Comparison of ENCODE assay signal across 19 mouse cellular contexts in genomic region chr17:42113684-42114083, GRCm38 (mm10).
DNase-seq lines count a peak whose midpoint lies in the region; ATAC-seq and TF ChIP-seq lines count a peak whose summit lies in the region.
"Had no signal": no experiment of that assay in that cellular context is flagged by ENCODE, and none has a peak within 500 bp of the region (broad histone marks: within the 10 kb centered on the region; RNA-seq: fewer than 3 reads in every experiment).

No protein-coding gene starts in this region.

- no peaks in the 10 kb centered on the region for H3K36me3 ChIP-seq in kidney, embryonic 14.5 days (ENCODE audit: control insufficient read depth, insufficient read depth, low read length)
- H3K36me3 ChIP-seq in kidney, embryonic 16.5 days (ENCODE audit: insufficient read depth, low read length) = no peaks in the 10 kb centered on the region
- no peaks in the 10 kb centered on the region for H3K36me3 ChIP-seq in kidney, adult 2 months (ENCODE audit: control insufficient read depth, insufficient read depth, low read length)
- H3K36me3 ChIP-seq: embryonic facial prominence, embryonic 10.5 days; embryonic facial prominence, embryonic 12.5 days; forebrain, embryonic 15.5 days had no signal

- ATAC-seq in kidney, embryonic 14.5 days (ENCODE audit: low FRiP score, low TSS enrichment) = peak; percentile 90
- peak; percentile 87; the same call in 1 of the 2 replicates for ATAC-seq in kidney, embryonic 16.5 days (ENCODE audit: low FRiP score, low TSS enrichment)
- ATAC-seq: forebrain, embryonic 13.5 days; forebrain, embryonic 15.5 days had no signal

- no peak overlapping the region for H3K4me2 ChIP-seq in kidney, embryonic 14.5 days (replicated peaks; ENCODE audit: low read depth, low read length)
- no peak overlapping the region for H3K4me2 ChIP-seq in kidney, embryonic 16.5 days (replicated peaks; ENCODE audit: low read depth, low read length)
- H3K4me2 ChIP-seq: embryonic facial prominence, embryonic 12.5 days; forebrain, embryonic 13.5 days; forebrain, embryonic 15.5 days had no signal

- no peaks in the 10 kb centered on the region for H3K4me1 ChIP-seq in kidney, embryonic 14.5 days (ENCODE audit: control insufficient read depth, insufficient read depth, low read length)
- H3K4me1 ChIP-seq in kidney, embryonic 16.5 days (ENCODE audit: insufficient read depth, low read length) = no peaks in the 10 kb centered on the region
- H3K4me1 ChIP-seq in kidney, adult 2 months (ENCODE audit: control insufficient read depth, insufficient read depth, low read length) = no peaks in the 10 kb centered on the region
- H3K4me1 ChIP-seq: embryonic facial prominence, embryonic 10.5 days; embryonic facial prominence, embryonic 12.5 days; forebrain, embryonic 13.5 days; forebrain, embryonic 15.5 days had no signal

- no peak overlapping the region for H3K9ac ChIP-seq in kidney, embryonic 14.5 days (ENCODE audit: low read depth, low read length)
- H3K9ac ChIP-seq in kidney, embryonic 16.5 days (replicated peaks; ENCODE audit: low read length) = no peak overlapping the region
- H3K9ac ChIP-seq: embryonic facial prominence, embryonic 12.5 days; forebrain, embryonic 13.5 days; forebrain, embryonic 15.5 days had no signal

- TF ChIP-seq POLR2A in kidney, adult 2 months (IDR thresholded peaks at IDR 0.05; ENCODE audit: low read depth, low read length) = no peak

- H3K4me3 ChIP-seq in kidney, embryonic 14.5 days (ENCODE audit: low read length) = no peak overlapping the region
- H3K4me3 ChIP-seq in kidney, embryonic 16.5 days (ENCODE audit: low read length) = no peak overlapping the region
- no peak overlapping the region for H3K4me3 ChIP-seq in kidney, adult 2 months (ENCODE audit: insufficient read depth, low read depth, low read length)
- H3K4me3 ChIP-seq: embryonic facial prominence, embryonic 10.5 days; embryonic facial prominence, embryonic 12.5 days; forebrain, embryonic 13.5 days; forebrain, embryonic 15.5 days had no signal

- no peak for TF ChIP-seq CTCF in kidney, adult 2 months (conservative IDR thresholded peaks at IDR 0.05; ENCODE audit: insufficient read depth, insufficient read length, low read depth, low read length)

- 26% methylated on average over 1 of the region's 1 CpGs for WGBS in kidney, embryonic 14.5 days
- WGBS in kidney, embryonic 16.5 days = 13% methylated on average over 1 of the region's 1 CpGs
- whole genome bisulfite sequencing in kidney, adult 2 months = 12% methylated on average over 1 of the region's 1 CpGs

- H3K27ac ChIP-seq in kidney, embryonic 14.5 days (ENCODE audit: low read depth, low read length) = no peak overlapping the region
- no peak overlapping the region for H3K27ac ChIP-seq in kidney, embryonic 16.5 days (ENCODE audit: low read length)
- no peak overlapping the region for H3K27ac ChIP-seq in kidney, adult 2 months (ENCODE audit: insufficient read depth, low read depth, low read length)
- H3K27ac ChIP-seq: embryonic facial prominence, embryonic 10.5 days; embryonic facial prominence, embryonic 12.5 days; forebrain, embryonic 13.5 days; forebrain, embryonic 15.5 days had no signal

- no peak for DNase-seq in kidney, adult 9 months
- no peak for DNase-seq in kidney, adult 2 months
- peak; percentile 19 for DNase-seq in kidney, postnatal 10 days
- no peak for DNase-seq in kidney, adult 8-10 months
- peak; percentile 13 to 19 for DNase-seq in kidney, postnatal 4 days
- DNase-seq in cerebellum, adult 9-11 months = no peak
- DNase-seq: adrenal gland, adult 2 months; adrenal gland, postnatal 10 days; adrenal gland, postnatal 25 days; cerebellum, adult 11 months; cerebellum, adult 18-20 months; cerebellum, adult 8-10 months; cerebellum, postnatal 25 days had no signal

- no peaks in the 10 kb centered on the region for H3K27me3 ChIP-seq in kidney, embryonic 14.5 days (ENCODE audit: control insufficient read depth, insufficient read depth, low read length)
- H3K27me3 ChIP-seq in kidney, embryonic 16.5 days (ENCODE audit: insufficient read depth, low read length) = no peaks in the 10 kb centered on the region
- H3K27me3 ChIP-seq in kidney, adult 2 months (replicated peaks; ENCODE audit: control insufficient read depth, insufficient read depth, low read length) = no peaks in the 10 kb centered on the region
- H3K27me3 ChIP-seq: embryonic facial prominence, embryonic 12.5 days; forebrain, embryonic 13.5 days; forebrain, embryonic 15.5 days had no signal

- no peaks in the 10 kb centered on the region for H3K9me3 ChIP-seq in kidney, embryonic 14.5 days (ENCODE audit: control insufficient read depth, low read length)
- H3K9me3 ChIP-seq in kidney, embryonic 16.5 days (ENCODE audit: low read length) = no peaks in the 10 kb centered on the region
- H3K9me3 ChIP-seq: embryonic facial prominence, embryonic 10.5 days; embryonic facial prominence, embryonic 12.5 days; forebrain, embryonic 13.5 days; forebrain, embryonic 15.5 days had no signal

Comparison
In these comparisons a context has a peak if more than half of its experiments do, and no peak if none do; other contexts are left out.
1. DNase-seq: peak in kidney, postnatal 10 days (single experiment) and kidney, postnatal 4 days (2 of 2); none in kidney, adult 9 months (single experiment), kidney, adult 2 months (single experiment), kidney, adult 8-10 months (0 of 2) and cerebellum, adult 9-11 months (single experiment).